Mouse (Mus musculus): ENCODE measurements around the gene Sulf2.

GRCm38 (mm10) chr2:166032628-166033027, 122.8 kb downstream of the Sulf2 start:
- TF ChIP-seq CTCF (IDR thresholded peaks at IDR 0.05; ENCODE audit: control insufficient read depth, insufficient read depth, low read length) = no peak
- TF ChIP-seq POLR2A (IDR thresholded peaks at IDR 0.05; ENCODE audit: borderline replicate concordance, control insufficient read depth, low read depth, low read length) = no peak
